Comparison of ENCODE assay signal across 9 mouse cellular contexts in genomic region chr11:79771431-79771830, GRCm38 (mm10).
DNase-seq lines count a peak whose midpoint lies in the region; ATAC-seq and TF ChIP-seq lines count a peak whose summit lies in the region.
"Had no signal": no experiment of that assay in that cellular context is flagged by ENCODE, and none has a peak within 500 bp of the region (broad histone marks: within the 10 kb centered on the region; RNA-seq: fewer than 3 reads in every experiment).

No protein-coding gene starts in this region.

- 0 out of 2 replicates have a peak, but pooled peaks cover under 1% of the 10 kb centered on the region for H3K4me1 ChIP-seq in midbrain, embryonic 11.5 days (ENCODE audit: control insufficient read depth, insufficient read depth, low read length)
- no peaks in the 10 kb centered on the region for H3K4me1 ChIP-seq in midbrain, embryonic 13.5 days (replicated peaks)
- peaks cover 6% of the 10 kb centered on the region; the same call in 1 of the 2 replicates for H3K4me1 ChIP-seq in kidney, adult 2 months (ENCODE audit: control insufficient read depth, insufficient read depth, low read length)
- H3K4me1 ChIP-seq in liver, embryonic 16.5 days (ENCODE audit: control insufficient read depth, low read depth, low read length) = no peaks in the 10 kb centered on the region; the same call in 1 of the 2 replicates

- H3K4me3 ChIP-seq in midbrain, embryonic 11.5 days (ENCODE audit: low read depth, low read length) = no peak overlapping the region
- no peak overlapping the region for H3K4me3 ChIP-seq in midbrain, embryonic 13.5 days (replicated peaks)
- H3K4me3 ChIP-seq in kidney, adult 2 months (ENCODE audit: insufficient read depth, low read depth, low read length) = no peak overlapping the region
- no peak overlapping the region for H3K4me3 ChIP-seq in liver, embryonic 16.5 days (ENCODE audit: low read depth, low read length)

- no peaks in the 10 kb centered on the region for H3K36me3 ChIP-seq in midbrain, embryonic 11.5 days (ENCODE audit: control insufficient read depth, insufficient read depth, low read length)
- no peaks in the 10 kb centered on the region for H3K36me3 ChIP-seq in midbrain, embryonic 13.5 days
- H3K36me3 ChIP-seq in kidney, adult 2 months (ENCODE audit: control insufficient read depth, insufficient read depth, low read length) = no peaks in the 10 kb centered on the region
- no peaks in the 10 kb centered on the region for H3K36me3 ChIP-seq in liver, embryonic 16.5 days (ENCODE audit: control insufficient read depth, insufficient read depth)

- no peak for TF ChIP-seq CTCF in kidney, adult 2 months (conservative IDR thresholded peaks at IDR 0.05; ENCODE audit: insufficient read depth, insufficient read length, low read depth, low read length)

- no peak for TF ChIP-seq POLR2A in kidney, adult 2 months (IDR thresholded peaks at IDR 0.05; ENCODE audit: low read depth, low read length)

- no peaks in the 10 kb centered on the region for H3K27me3 ChIP-seq in midbrain, embryonic 11.5 days (ENCODE audit: control insufficient read depth, insufficient read depth, low read length)
- H3K27me3 ChIP-seq in midbrain, embryonic 13.5 days = no peaks in the 10 kb centered on the region
- no peaks in the 10 kb centered on the region for H3K27me3 ChIP-seq in kidney, adult 2 months (replicated peaks; ENCODE audit: control insufficient read depth, insufficient read depth, low read length)
- no peaks in the 10 kb centered on the region for H3K27me3 ChIP-seq in liver, embryonic 16.5 days (ENCODE audit: control insufficient read depth, insufficient read depth, low read depth, low read length)

- ATAC-seq in midbrain, embryonic 11.5 days (ENCODE audit: low FRiP score) = no peak
- no peak for ATAC-seq in midbrain, embryonic 13.5 days
- ATAC-seq in liver, embryonic 16.5 days (ENCODE audit: low read depth) = peak; percentile 98

- WGBS in midbrain, embryonic 11.5 days = 50% methylated on average over 3 of the region's 3 CpGs
- WGBS in midbrain, embryonic 13.5 days = 47% methylated on average over 3 of the region's 3 CpGs
- 19% methylated on average over 3 of the region's 3 CpGs for WGBS in kidney, adult 2 months
- WGBS in liver, embryonic 16.5 days (ENCODE audit: insufficient replicate concordance) = 48% methylated on average over 3 of the region's 3 CpGs

- DNase-seq in midbrain, embryonic 11.5 days (ENCODE audit: low spot score, missing footprints) = peak; percentile 79
- DNase-seq in kidney, adult 2 months = peak; percentile 95
- DNase-seq in yolk sac, embryonic 10.5 days (ENCODE audit: low spot score) = peak; percentile 89
- no peak for DNase-seq in spleen, postnatal 36 days (ENCODE audit: low spot score in 2 of 2)
- no peak for DNase-seq in ovary, postnatal 10 days (ENCODE audit: low spot score)
- no peak for DNase-seq in layer of hippocampus, adult 8-10 months (ENCODE audit: low spot score in 2 of 2)
- DNase-seq: retina, postnatal 1 day had no signal

- H3K27ac ChIP-seq in midbrain, embryonic 11.5 days (ENCODE audit: low read depth, low read length) = no peak overlapping the region
- H3K27ac ChIP-seq in midbrain, embryonic 13.5 days = no peak overlapping the region
- peak overlapping the region; percentile 72 for H3K27ac ChIP-seq in kidney, adult 2 months (ENCODE audit: insufficient read depth, low read depth, low read length)
- H3K27ac ChIP-seq in liver, embryonic 16.5 days (ENCODE audit: low read length) = peak overlapping the region; percentile 60

- no peaks in the 10 kb centered on the region for H3K9me3 ChIP-seq in midbrain, embryonic 11.5 days (ENCODE audit: control insufficient read depth, low read length)
- no peaks in the 10 kb centered on the region; the same call in 1 of the 2 replicates for H3K9me3 ChIP-seq in midbrain, embryonic 13.5 days
- no peaks in the 10 kb centered on the region for H3K9me3 ChIP-seq in liver, embryonic 16.5 days (replicated peaks; ENCODE audit: control insufficient read depth, low read length)

- no peak overlapping the region for H3K4me2 ChIP-seq in midbrain, embryonic 11.5 days
- H3K4me2 ChIP-seq in midbrain, embryonic 13.5 days (replicated peaks) = no peak overlapping the region
- no peak overlapping the region for H3K4me2 ChIP-seq in liver, embryonic 16.5 days (ENCODE audit: low read depth, low read length)

- H3K9ac ChIP-seq in midbrain, embryonic 11.5 days (ENCODE audit: low read length) = no peak overlapping the region
- H3K9ac ChIP-seq in midbrain, embryonic 13.5 days (replicated peaks) = no peak overlapping the region
- H3K9ac ChIP-seq in liver, embryonic 16.5 days (ENCODE audit: low read depth, low read length) = no peak overlapping the region

Comparison
In these comparisons a context has a peak if more than half of its experiments do, and no peak if none do; other contexts are left out.
1. DNase-seq: peak in midbrain, embryonic 11.5 days (single experiment), kidney, adult 2 months (single experiment) and yolk sac, embryonic 10.5 days (single experiment); none in spleen, postnatal 36 days (0 of 2), ovary, postnatal 10 days (single experiment) and layer of hippocampus, adult 8-10 months (0 of 2).
2. H3K27ac ChIP-seq: peak in kidney, adult 2 months (single experiment) and liver, embryonic 16.5 days (single experiment); none in midbrain, embryonic 11.5 days (single experiment) and midbrain, embryonic 13.5 days (single experiment).